In the genomic region with DNA sequence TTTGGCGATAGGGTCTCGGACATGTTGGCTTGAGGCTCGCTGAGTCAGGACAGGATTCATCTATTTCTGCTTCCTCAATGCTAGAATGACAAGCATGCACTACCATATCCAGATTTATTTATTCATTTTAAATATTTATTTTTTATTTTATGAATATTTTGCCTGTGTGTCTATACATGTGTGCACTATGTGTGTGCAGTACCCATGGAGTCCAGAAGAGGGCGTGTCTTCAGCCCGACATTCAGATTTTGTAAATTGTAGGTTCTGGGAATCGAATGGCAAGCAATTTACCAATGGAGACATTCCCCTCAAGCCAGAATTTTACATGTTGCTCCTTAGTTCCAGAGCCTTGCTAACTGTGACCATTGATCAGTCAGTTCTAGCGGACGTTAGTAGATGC, we compare ENCODE assay signal across 1 mouse cellular context.
TF ChIP-seq lines count a peak whose summit lies in the region.

No protein-coding gene starts in this region.

TF ChIP-seq in MEL, 35 proteins besides CTCF, POLR2A, EP300 and RAD21:
- TF ChIP-seq MAFK (IDR thresholded peaks at IDR 0.05; ENCODE audit: borderline replicate concordance, low read depth, low read length) (no peak), CHD1 (IDR thresholded peaks at IDR 0.05; ENCODE audit: low read depth, low read length) (no peak), HCFC1 (IDR thresholded peaks at IDR 0.05; ENCODE audit: low read depth, low read length) (no peak), USF1 (IDR thresholded peaks at IDR 0.05; ENCODE audit: low read depth, low read length) (no peak), GATA1 (IDR thresholded peaks at IDR 0.05; ENCODE audit: low read depth, low read length) (no peak), ZNF384 (IDR thresholded peaks at IDR 0.05; ENCODE audit: low read depth, low read length) (no peak), ZKSCAN1 (IDR thresholded peaks at IDR 0.05; ENCODE audit: low read depth, low read length) (no peak), MYB (IDR thresholded peaks at IDR 0.05; ENCODE audit: low read depth, low read length) (no peak), TAL1 (IDR thresholded peaks at IDR 0.05; ENCODE audit: low read length) (no peak), ZC3H11A (IDR thresholded peaks at IDR 0.05; ENCODE audit: low read depth, low read length) (no peak), NELFE (IDR thresholded peaks at IDR 0.05; ENCODE audit: low read depth, low read length) (no peak), USF2 (IDR thresholded peaks at IDR 0.05; ENCODE audit: borderline replicate concordance in 1 of 2, insufficient read depth in 1 of 2, low read depth in 1 of 2, low read length in 2 of 2) (no peak), RCOR1 (IDR thresholded peaks at IDR 0.05; ENCODE audit: low read depth, low read length) (no peak), E2F4 (IDR thresholded peaks at IDR 0.05; ENCODE audit: borderline replicate concordance, low read depth, low read length) (no peak), UBTF (IDR thresholded peaks at IDR 0.05; ENCODE audit: borderline replicate concordance, insufficient read depth, low read depth, low read length) (no peak), POLR2AphosphoS2 (IDR thresholded peaks at IDR 0.05; ENCODE audit: low read length) (no peak), MEF2A (IDR thresholded peaks at IDR 0.05; ENCODE audit: extremely low read depth, insufficient replicate concordance, low read depth, low read length, poor library complexity, severe bottlenecking) (no peak), MYC (IDR thresholded peaks at IDR 0.05; ENCODE audit: low read depth, low read length) (no peak), ZMIZ1 (IDR thresholded peaks at IDR 0.05; ENCODE audit: low read depth, low read length) (no peak)
